Mouse (Mus musculus): ENCODE measurements around the gene Ifnl3.

Gene Ifnl3

GRCm38 (mm10) chr7:28547154-28547553 is 24.5 kb downstream of the Ifnl3 start, which contains the start of gene Nccrp1:
TSS of gene Nccrp1 (minus strand) at chr7:28547254.
- peak in 1 of 2 experiments; percentile 9 for DNase-seq

GRCm38 (mm10) chr7:28547628-28548027 is 25.0 kb downstream of the Ifnl3 start:
- no peak for DNase-seq

- DNase-seq, result no peak
Measured at GRCm38 (mm10) chr7:28553076-28553475, 30.4 kb downstream of the Ifnl3 start.

- peak in 1 of 2 experiments; percentile 9 for DNase-seq
Measured at GRCm38 (mm10) chr7:28555939-28556535, 33.4 kb downstream of the Ifnl3 start.

- DNase-seq, result peak in 1 of 2 experiments; percentile 15
Measured at GRCm38 (mm10) chr7:28557069-28557468, 34.4 kb downstream of the Ifnl3 start.

- DNase-seq, result peak; percentile 34 to 58
Measured at GRCm38 (mm10) chr7:28557708-28558107, 35.1 kb downstream of the Ifnl3 start.

GRCm38 (mm10) chr7:28558486-28558885 is 35.9 kb downstream of the Ifnl3 start:
- peak; percentile 60 to 72 for DNase-seq

- DNase-seq, result no peak
Measured at GRCm38 (mm10) chr7:28560856-28561255, 38.2 kb downstream of the Ifnl3 start.

- DNase-seq, result peak; percentile 70
Measured at GRCm38 (mm10) chr7:28561967-28562366, 39.3 kb downstream of the Ifnl3 start.

- peak; percentile 73 for DNase-seq
Measured at GRCm38 (mm10) chr7:28562371-28562770, 39.7 kb downstream of the Ifnl3 start.

GRCm38 (mm10) chr7:28562951-28563350 is 40.3 kb downstream of the Ifnl3 start:
- peak; percentile 64 to 67 for DNase-seq

GRCm38 (mm10) chr7:28565407-28565806 is 42.8 kb downstream of the Ifnl3 start:
- no peak for DNase-seq

- no peak for DNase-seq
Measured at GRCm38 (mm10) chr7:28567539-28567938, 44.9 kb downstream of the Ifnl3 start.

GRCm38 (mm10) chr7:28568253-28568652 is 45.6 kb downstream of the Ifnl3 start:
- peak; percentile 78 to 86 for DNase-seq

GRCm38 (mm10) chr7:28570291-28570981 is 47.8 kb downstream of the Ifnl3 start:
- peak; percentile 81 to 85 for DNase-seq

GRCm38 (mm10) chr7:28570982-28571682 is 48.5 kb downstream of the Ifnl3 start:
- peak; percentile 55 to 71 for DNase-seq

GRCm38 (mm10) chr7:28572689-28573088 is 50.1 kb downstream of the Ifnl3 start:
- DNase-seq, result no peak

- DNase-seq, result no peak
Measured at GRCm38 (mm10) chr7:28573236-28573635, 50.6 kb downstream of the Ifnl3 start.

Data from cerebellum, postnatal 10 days (tissue).